Mouse (Mus musculus) hindbrain, embryonic 10.5 days (tissue): ENCODE results near the gene Pik3ip1. TPM values are rescaled to one million over a fixed set of nuclear protein-coding genes. Genes with fewer than 3 reads are reported as not detected.

Experiments
- DNase-seq: peaks from one replicate; pipeline ENCODE4 v3.0.0-alpha.2; 2017; ENCODE audit warnings: low spot score
- H3K27ac ChIP-seq: fragments of 300-500 bp; sonication (generic); 2 replicates; pipeline ENCODE4 v1.5.1; 2016; ENCODE audit warnings: mild to moderate bottlenecking, moderate library complexity
- H3K27me3 ChIP-seq: fragments of 300-500 bp; sonication (generic); 2 replicates; pipeline ENCODE4 v1.6.1; 2016; ENCODE audit warnings: mild to moderate bottlenecking; ENCODE audit not compliant: poor library complexity, insufficient read depth, severe bottlenecking
- H3K36me3 ChIP-seq: fragments of 300-500 bp; sonication (generic); 2 replicates; pipeline ENCODE4 v1.6.1; 2016; ENCODE audit warnings: mild to moderate bottlenecking, moderate library complexity
- H3K4me1 ChIP-seq: fragments of 300-500 bp; sonication (generic); replicated peaks from 2 replicates; pipeline ENCODE4 v1.6.1; 2016; ENCODE audit warnings: mild to moderate bottlenecking
- H3K4me3 ChIP-seq: fragments of 300-500 bp; sonication (generic); 2 replicates; pipeline ENCODE4 v1.5.1; 2016; ENCODE audit warnings: mild to moderate bottlenecking, moderate library complexity
- H3K9me3 ChIP-seq: fragments of 300-500 bp; sonication (generic); 2 replicates; pipeline ENCODE4 v1.6.1; 2016; ENCODE audit warnings: mild to moderate bottlenecking, moderate library complexity
- WGBS: fragments of 180-500 bp; shearing (Covaris S2); methylation state at CpG from one replicate; pipeline ENCODE4 v1.1.7; 2016; 5-methylcytosine and 5-hydroxymethylcytosine counted together
- polyA plus RNA-seq: library from polyadenylated mRNA; unstranded; fragments of >200 nt; fragmentation: Nextera tagmentation; extraction: Ambion mirVana; gene quantifications from 2 replicates; pipeline ENCODE4 v1.2.1, GENCODE M21; 2016

The Pik3ip1 gene
- polyA plus RNA-seq, 1 experiment from 2014 or later = 9.4 TPM

DNA sequence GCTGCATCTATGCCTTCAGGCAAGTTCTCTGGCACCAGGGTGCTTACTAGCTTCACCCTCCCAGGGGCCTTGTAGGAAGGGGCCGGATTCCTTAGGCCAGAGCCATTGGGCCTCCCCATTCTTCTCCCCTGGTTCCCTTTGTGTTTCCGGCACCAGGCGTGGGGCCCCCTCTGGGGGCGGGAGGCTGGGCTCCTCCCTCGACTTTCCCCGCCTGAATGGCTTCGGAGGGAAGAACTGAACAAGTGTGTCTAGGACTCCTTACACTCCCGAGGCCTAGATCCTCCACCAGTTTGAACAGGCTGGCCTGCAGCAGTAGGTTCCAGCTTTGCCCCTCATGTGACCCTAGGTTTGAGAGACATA lies 38.2 kb upstream of the Pik3ip1 start:
- peaks cover 65% of the 10 kb centered on the region for H3K4me1 ChIP-seq
- peak; percentile 89 for DNase-seq
- H3K36me3 ChIP-seq = peaks cover 59% of the 10 kb centered on the region
- H3K4me3 ChIP-seq = peak overlapping the region; percentile 95
- H3K9me3 ChIP-seq = 0 out of 2 replicates have a peak, but pooled peaks cover 3% of the 10 kb centered on the region
- H3K27me3 ChIP-seq = no peaks in the 10 kb centered on the region
- 0% methylated on average over 8 of the region's 8 CpGs for WGBS
- H3K27ac ChIP-seq = peak overlapping the region; percentile 100

DNA sequence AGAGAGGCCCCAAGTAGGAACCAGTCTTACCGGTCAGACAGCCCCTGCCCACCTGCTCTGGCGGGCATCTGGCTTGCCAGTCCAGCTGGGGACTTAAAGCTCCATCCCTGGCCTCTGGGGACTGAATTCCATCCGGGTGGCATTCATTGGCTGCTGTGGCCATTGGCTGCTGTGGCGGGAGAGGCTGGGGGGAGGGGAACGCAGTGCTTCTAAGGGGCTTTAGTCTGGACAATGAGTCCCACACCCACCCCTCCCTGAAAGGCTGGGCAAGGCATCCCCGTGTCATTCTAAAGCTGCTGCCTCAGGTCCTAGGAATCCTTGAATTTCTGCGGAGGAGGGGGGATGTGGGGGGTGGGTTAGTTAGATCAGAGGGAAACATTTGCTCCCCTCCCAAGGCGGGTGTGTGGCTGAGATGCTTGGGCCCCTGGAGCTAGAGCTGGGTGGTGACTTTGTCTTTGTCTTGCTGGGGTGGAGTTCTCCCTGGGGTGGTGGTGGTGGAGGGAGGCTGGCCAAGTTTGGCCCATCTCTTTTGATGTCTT lies 37.4 kb upstream of the Pik3ip1 start:
- under 1% methylated on average over 8 of the region's 8 CpGs for WGBS
- Histone ChIP-seq H3K4me3 (peak overlapping the region; percentile 95), H3K4me1 (peaks cover 59% of the 10 kb centered on the region), H3K27ac (peak overlapping the region; percentile 100), H3K9me3 (0 out of 2 replicates have a peak, but pooled peaks cover 3% of the 10 kb centered on the region), H3K27me3 (no peaks in the 10 kb centered on the region), H3K36me3 (peaks cover 66% of the 10 kb centered on the region)
- DNase-seq = peak; percentile 92

DNA sequence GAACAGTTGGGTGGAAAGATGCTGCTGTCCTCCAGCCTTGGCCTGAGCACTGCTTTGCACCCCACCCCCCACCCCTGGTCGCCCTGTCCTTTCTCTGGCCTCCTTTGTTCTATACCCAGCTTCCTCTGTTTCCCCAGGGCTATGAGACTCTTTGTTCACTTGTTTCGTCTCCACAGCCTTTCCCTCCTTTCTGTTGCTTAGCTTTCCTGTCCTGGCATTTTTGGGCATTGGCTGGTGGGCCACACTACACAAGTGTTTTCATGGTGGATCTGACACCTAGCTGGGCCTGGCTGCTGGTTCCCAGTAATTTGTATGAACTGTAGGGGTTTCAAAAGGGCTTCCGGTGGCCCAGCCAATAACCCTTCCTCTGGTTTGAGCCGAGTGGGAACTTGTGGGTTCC lies 36.8 kb upstream of the Pik3ip1 start:
- H3K27me3 ChIP-seq = no peaks in the 10 kb centered on the region
- 21% methylated on average over 4 of the region's 4 CpGs for WGBS
- H3K9me3 ChIP-seq = 0 out of 2 replicates have a peak, but pooled peaks cover 3% of the 10 kb centered on the region
- peak overlapping the region; percentile 95 for H3K4me3 ChIP-seq
- peaks cover 54% of the 10 kb centered on the region for H3K4me1 ChIP-seq
- peak; percentile 23 for DNase-seq
- peaks cover 72% of the 10 kb centered on the region for H3K36me3 ChIP-seq
- H3K27ac ChIP-seq = peak overlapping the region; percentile 100

DNA sequence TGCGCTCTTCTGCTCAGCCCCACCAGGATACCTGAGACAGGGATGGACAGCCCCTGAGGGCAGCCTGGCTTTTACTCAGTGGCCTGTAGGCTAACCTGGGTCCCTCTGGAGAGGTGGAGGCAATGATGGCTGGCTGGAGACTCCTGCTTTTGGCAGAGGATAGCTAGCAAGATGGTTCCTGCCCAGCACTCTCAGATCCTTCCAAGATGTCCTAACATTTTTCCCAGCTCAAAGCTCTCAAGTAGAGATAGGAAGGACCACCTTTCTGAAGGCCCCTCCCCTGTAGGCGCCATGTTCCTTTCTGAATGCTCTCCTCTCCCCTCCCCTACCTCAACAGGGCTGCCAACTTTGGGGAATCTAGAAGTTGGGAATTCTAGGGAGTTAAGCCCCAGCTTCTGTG lies 35.6 kb upstream of the Pik3ip1 start:
- 89% methylated on average over 2 of the region's 2 CpGs for WGBS
- no peak for DNase-seq
- H3K9me3 ChIP-seq = 0 out of 2 replicates have a peak, but pooled peaks cover 3% of the 10 kb centered on the region
- peak overlapping the region; percentile 100 for H3K27ac ChIP-seq
- H3K36me3 ChIP-seq = peaks cover 85% of the 10 kb centered on the region
- peaks cover 52% of the 10 kb centered on the region for H3K4me1 ChIP-seq
- H3K27me3 ChIP-seq = no peaks in the 10 kb centered on the region
- H3K4me3 ChIP-seq = peak overlapping the region; percentile 95

DNA sequence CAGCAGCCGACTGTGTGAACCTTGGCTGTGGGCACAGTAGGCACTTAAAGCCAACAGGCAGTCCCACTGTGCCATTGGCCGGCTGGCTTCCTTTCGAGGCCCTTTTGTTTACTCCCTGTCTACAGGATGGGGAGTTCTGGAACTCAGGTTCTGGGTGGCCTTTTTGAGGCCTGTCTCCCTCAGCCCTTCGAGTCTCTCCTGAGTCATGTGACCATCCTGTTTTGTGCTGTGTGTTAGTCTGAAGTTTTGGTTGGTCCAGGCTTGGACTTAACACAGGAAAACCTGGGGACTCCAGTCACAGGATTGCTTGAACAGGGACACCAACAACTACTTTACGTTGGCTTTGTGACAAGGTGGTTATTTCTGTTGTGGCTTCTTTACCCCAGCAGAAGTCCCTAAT lies 34.1 kb upstream of the Pik3ip1 start:
- Histone ChIP-seq H3K4me1 (peaks cover 50% of the 10 kb centered on the region), H3K27me3 (no peaks in the 10 kb centered on the region), H3K9me3 (no peaks in the 10 kb centered on the region), H3K36me3 (peaks cover 98% of the 10 kb centered on the region), H3K4me3 (peak overlapping the region; percentile 95; the same call in 1 of the 2 replicates), H3K27ac (peak overlapping the region; percentile 50; the same call in 1 of the 2 replicates)
- whole genome bisulfite sequencing = 80% methylated on average over 5 of the region's 5 CpGs
- DNase-seq = no peak

DNA sequence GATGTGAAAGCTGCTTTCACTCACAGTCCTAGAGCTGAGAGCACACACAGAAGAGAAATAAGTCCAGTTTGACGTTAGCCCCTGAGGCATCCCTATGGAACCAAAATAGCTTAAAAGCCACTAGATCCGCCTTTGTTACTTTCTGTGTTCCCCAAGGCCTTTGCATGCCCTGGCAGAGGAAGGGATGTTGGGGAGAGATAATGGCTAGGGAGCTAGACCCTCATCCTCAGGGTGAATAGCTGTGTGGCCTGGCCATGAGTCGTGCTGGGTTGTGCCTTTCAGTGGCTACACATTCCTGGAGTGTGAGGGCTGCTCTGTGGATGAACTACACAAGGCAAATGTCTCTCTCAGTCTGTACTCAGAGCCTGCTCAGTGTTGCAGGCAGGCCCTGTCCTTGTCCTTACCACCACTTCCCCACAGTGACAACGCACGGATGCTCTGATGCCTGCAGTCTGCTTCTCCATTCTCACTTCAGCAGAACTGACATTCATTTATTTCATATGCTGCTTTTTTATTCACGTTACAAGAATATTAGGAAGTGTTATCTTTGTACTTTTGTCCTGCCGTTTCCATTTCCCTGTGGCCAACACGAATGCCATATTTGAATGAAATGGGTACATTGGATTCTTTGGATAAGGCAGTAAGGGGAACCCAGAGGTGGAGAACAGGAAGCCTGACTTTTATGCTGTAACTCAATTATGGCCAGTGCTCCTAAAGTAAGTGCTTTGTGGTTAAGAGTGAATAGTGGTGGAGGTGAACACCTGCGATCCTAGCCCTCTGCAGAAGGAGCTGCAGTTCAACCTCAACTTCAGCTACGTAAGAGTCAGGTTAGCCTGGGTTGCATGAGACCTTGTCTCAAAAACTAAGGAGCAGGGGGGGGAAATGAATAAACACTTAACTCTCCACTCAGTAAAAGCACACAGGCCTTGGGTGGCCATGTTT lies 32.1 kb upstream of the Pik3ip1 start:
- Histone ChIP-seq H3K9me3 (no peaks in the 10 kb centered on the region), H3K4me1 (peaks cover 39% of the 10 kb centered on the region), H3K36me3 (peaks cover 100% of the 10 kb centered on the region), H3K27me3 (no peaks in the 10 kb centered on the region), H3K27ac (no peak overlapping the region), H3K4me3 (no peak overlapping the region)
- DNase-seq = no peak
- WGBS = 90% methylated on average over 10 of the region's 10 CpGs

DNA sequence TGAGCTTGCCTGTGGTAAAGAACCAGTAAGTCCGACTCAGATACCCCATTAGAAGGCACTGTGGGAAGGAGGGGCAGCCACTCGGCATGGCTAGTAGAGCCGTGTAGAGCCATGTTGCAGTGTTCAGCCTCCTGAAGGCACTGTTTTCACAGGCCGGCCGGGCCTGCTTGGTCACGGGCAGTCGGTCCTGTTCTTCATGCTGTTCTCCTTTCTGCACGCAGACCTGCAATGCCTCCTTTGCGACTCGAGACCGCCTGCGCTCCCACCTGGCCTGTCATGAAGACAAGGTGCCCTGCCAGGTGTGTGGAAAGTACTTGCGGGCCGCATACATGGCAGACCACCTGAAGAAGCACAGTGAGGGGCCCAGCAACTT lies 31.4 kb upstream of the Pik3ip1 start:
- 94% methylated on average over 14 of the region's 14 CpGs for WGBS
- Histone ChIP-seq H3K27me3 (no peaks in the 10 kb centered on the region), H3K36me3 (peaks cover 100% of the 10 kb centered on the region)

DNA sequence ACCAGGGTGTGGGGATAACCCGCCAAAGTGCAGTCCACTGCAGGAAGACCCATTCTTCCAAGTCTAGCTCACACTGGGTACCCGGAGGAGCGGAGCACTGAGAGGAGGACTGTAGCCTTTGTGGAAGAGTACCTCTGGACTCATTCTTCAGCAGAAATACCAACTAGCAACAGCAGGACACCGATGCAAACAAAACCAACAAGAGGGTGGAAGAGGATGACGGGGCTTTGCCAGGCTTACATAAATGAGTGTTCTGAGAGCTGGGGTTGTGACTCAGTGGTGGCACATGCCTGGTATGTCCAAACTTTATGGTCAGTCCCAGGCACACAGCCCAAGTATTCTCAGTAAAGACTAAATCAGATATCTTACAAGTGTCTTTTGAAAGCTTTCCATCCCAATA lies 29.1 kb upstream of the Pik3ip1 start:
- H3K9me3 ChIP-seq = no peaks in the 10 kb centered on the region
- 95% methylated on average over 5 of the region's 5 CpGs for WGBS
- no peaks in the 10 kb centered on the region for H3K27me3 ChIP-seq
- no peak overlapping the region for H3K27ac ChIP-seq
- peaks cover 100% of the 10 kb centered on the region for H3K36me3 ChIP-seq
- peaks cover 10% of the 10 kb centered on the region for H3K4me1 ChIP-seq
- DNase-seq = no peak
- no peak overlapping the region for H3K4me3 ChIP-seq

More for the DNA sequence above, 31.4 kb upstream of the Pik3ip1 start:
- Histone ChIP-seq H3K27ac (no peak overlapping the region), H3K4me1 (peaks cover 33% of the 10 kb centered on the region), H3K4me3 (no peak overlapping the region), H3K9me3 (no peaks in the 10 kb centered on the region)
- no peak for DNase-seq

DNA sequence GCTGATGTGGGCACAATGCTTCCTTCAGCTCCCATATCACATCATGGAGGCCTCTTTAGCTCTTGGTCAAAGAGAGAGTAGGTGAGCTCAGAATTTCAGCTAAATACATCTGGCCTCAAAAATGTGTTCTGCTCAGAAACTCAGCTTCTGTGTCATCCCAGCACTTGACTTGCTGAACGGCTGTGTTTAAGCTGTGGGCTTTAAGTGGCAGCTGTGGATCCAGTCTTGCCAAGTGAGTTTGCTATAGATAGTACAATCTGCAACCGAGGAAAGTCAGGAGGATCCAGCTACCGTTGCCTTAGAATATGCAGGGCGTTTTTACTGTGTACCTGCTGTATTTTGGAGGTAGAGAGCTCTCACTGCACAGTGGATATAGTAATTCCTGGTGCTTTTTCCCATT lies 27.8 kb upstream of the Pik3ip1 start:
- Histone ChIP-seq H3K9me3 (no peaks in the 10 kb centered on the region), H3K27me3 (no peaks in the 10 kb centered on the region), H3K36me3 (peaks cover 100% of the 10 kb centered on the region), H3K4me1 (no peaks in the 10 kb centered on the region), H3K27ac (no peak overlapping the region), H3K4me3 (no peak overlapping the region)
- no peak for DNase-seq
- 94% methylated on average over 4 of the region's 4 CpGs for WGBS

DNA sequence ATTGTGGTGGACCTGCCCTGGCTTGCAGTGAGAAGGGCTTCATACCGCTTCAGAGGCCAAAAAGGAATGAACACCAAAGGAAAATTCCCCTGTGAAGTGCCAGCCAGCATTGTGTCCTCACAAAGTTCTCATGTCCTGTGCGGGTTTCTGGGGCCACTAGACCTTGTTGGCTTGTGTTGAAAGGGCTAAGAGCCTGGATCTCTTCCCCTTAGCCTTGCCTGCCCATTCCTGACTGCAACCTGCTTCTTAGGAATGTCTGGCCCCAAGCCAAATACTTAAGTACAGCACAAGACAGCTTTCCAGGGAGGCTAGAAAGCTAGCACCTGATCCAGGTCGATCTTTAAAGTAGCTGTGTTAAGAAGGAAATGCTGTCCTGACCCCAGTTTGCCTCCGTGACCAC lies 27.4 kb upstream of the Pik3ip1 start:
- WGBS = 91% methylated on average over 4 of the region's 4 CpGs
- Histone ChIP-seq H3K27ac (no peak overlapping the region), H3K9me3 (no peaks in the 10 kb centered on the region), H3K36me3 (peaks cover 100% of the 10 kb centered on the region), H3K27me3 (no peaks in the 10 kb centered on the region), H3K4me3 (no peak overlapping the region), H3K4me1 (no peaks in the 10 kb centered on the region)
- no peak for DNase-seq

DNA sequence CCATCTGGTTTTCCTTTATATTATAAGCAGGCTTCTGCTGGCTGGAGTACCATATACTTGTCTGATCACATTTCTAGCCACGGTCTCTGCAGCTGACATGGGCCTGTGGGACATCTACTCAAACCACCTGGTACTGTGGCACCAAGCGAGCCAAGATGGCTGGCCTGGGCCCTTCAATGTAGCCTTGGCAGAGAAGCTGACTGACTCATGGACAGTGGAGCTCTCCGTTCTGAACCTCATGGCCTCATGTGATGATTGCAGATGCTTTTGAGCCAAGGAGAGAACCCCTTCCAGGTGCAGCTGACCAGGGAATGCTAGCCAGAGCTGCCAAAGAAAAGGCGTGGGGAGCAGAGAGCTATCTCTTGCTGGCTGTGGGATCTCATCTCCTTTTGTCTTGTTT lies 24.4 kb upstream of the Pik3ip1 start:
- WGBS = 94% methylated on average over 4 of the region's 4 CpGs
- no peak overlapping the region for H3K4me3 ChIP-seq

DNA sequence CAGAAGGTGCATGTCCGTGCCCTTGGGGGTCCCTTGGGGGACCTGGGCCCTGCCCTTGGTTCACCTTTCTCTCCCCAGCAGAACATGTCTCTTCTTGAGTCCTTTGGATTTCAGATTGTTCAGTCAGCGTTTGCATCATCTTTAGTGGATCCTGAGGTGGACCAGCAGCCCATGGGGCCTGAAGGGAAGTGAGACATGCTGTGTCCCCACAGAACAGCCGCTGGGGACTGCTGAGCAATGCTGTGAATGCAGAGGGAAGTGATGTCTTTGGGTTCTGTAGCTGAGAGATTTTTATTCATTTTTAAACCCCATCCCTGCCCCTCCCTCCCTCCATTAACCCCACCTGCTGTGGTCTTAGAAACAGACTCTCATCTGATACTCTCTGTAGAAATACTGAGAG lies 22.3 kb upstream of the Pik3ip1 start:
- H3K27ac ChIP-seq = no peak overlapping the region
- 93% methylated on average over 3 of the region's 3 CpGs for WGBS
- H3K4me1 ChIP-seq = no peaks in the 10 kb centered on the region
- no peak for DNase-seq
- no peak overlapping the region for H3K4me3 ChIP-seq
- no peaks in the 10 kb centered on the region for H3K9me3 ChIP-seq
- H3K27me3 ChIP-seq = no peaks in the 10 kb centered on the region
- peaks cover 100% of the 10 kb centered on the region for H3K36me3 ChIP-seq

More for the DNA sequence above, 24.4 kb upstream of the Pik3ip1 start:
- no peaks in the 10 kb centered on the region for H3K4me1 ChIP-seq
- peaks cover 100% of the 10 kb centered on the region for H3K36me3 ChIP-seq
- DNase-seq = no peak
- H3K27ac ChIP-seq = no peak overlapping the region
- no peaks in the 10 kb centered on the region for H3K9me3 ChIP-seq
- H3K27me3 ChIP-seq = no peaks in the 10 kb centered on the region

DNA sequence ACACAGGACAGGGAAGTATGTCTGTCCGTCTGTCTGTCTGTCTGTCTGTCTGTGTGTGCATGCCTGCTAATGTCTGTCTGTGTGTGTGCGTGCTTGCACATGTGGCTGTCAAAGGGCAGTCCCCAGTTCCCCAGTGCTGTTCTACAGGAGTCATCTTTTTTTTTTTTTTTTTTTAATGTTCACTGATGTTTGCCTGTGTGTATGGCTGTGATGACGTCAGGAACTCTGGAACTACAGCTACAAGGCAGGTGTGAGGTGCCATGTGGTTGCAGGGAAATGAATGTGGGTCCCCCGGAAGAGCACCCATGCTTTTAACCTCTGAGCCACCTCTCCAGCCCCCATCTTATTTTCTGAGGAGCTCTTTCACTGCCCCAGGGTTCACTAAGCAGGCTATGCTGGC lies 20.3 kb upstream of the Pik3ip1 start:
- Histone ChIP-seq H3K4me3 (no peak overlapping the region), H3K27ac (no peak overlapping the region), H3K9me3 (no peaks in the 10 kb centered on the region), H3K36me3 (peaks cover 94% of the 10 kb centered on the region), H3K27me3 (no peaks in the 10 kb centered on the region), H3K4me1 (no peaks in the 10 kb centered on the region)
- DNase-seq = no peak
- WGBS = 92% methylated on average over 4 of the region's 4 CpGs
